Mouse (Mus musculus) testis, adult 2 months (tissue): ENCODE data around the gene Ptprz1. TPM values are rescaled to one million over a fixed set of nuclear protein-coding genes. Genes with fewer than 3 reads are reported as not detected.

Source experiments
- H3K27ac ChIP-seq: fragments of 200-500 bp; 2 replicates; pipeline ENCODE4 v1.5.1; 2012; ENCODE audit warnings: low read depth, low read length; ENCODE audit not compliant: control insufficient read depth, insufficient read depth
- H3K27me3 ChIP-seq: fragments of 200-500 bp; 2 replicates; pipeline ENCODE4 v1.6.1; 2012; ENCODE audit warnings: mild to moderate bottlenecking, low read length, moderate library complexity; ENCODE audit not compliant: control insufficient read depth, insufficient read depth
- H3K36me3 ChIP-seq: fragments of 200-500 bp; 2 replicates; pipeline ENCODE4 v1.6.1; 2012; ENCODE audit warnings: mild to moderate bottlenecking, low read length; ENCODE audit not compliant: control insufficient read depth, insufficient read depth
- H3K4me1 ChIP-seq: fragments of 200-500 bp; 2 replicates; pipeline ENCODE4 v1.6.1; 2012; ENCODE audit warnings: low read length; ENCODE audit not compliant: control insufficient read depth, insufficient read depth
- H3K4me3 ChIP-seq: fragments of 200-500 bp; 2 replicates; pipeline ENCODE4 v1.5.1; 2012; ENCODE audit warnings: low read depth, mild to moderate bottlenecking, low read length, moderate library complexity, mixed read lengths; ENCODE audit not compliant: control insufficient read depth
- CTCF ChIP-seq: fragments of 200-500 bp; IDR thresholded peaks from 2 replicates; pipeline ENCODE4 v1.5.1; 2012; ENCODE audit warnings: low read depth, mild to moderate bottlenecking, inconsistent platforms, low read length, moderate library complexity; ENCODE audit not compliant: control insufficient read depth, insufficient read depth, insufficient replicate concordance
- POLR2A ChIP-seq: fragments of 200-500 bp; IDR thresholded peaks from 2 replicates; pipeline ENCODE4 v1.6.1; 2012; ENCODE audit warnings: low read depth, mild to moderate bottlenecking, inconsistent platforms, low read length, moderate library complexity; ENCODE audit not compliant: control insufficient read depth
- polyA plus RNA-seq: library from polyadenylated mRNA; depleted of rRNA; stranded (reverse); fragments of >200 nt; gene quantifications from 2 replicates; pipeline ENCODE4 v1.2.3, GENCODE M21; 2012

Gene Ptprz1
- polyA plus RNA-seq, 1 experiment: 0.02 TPM

DNA sequence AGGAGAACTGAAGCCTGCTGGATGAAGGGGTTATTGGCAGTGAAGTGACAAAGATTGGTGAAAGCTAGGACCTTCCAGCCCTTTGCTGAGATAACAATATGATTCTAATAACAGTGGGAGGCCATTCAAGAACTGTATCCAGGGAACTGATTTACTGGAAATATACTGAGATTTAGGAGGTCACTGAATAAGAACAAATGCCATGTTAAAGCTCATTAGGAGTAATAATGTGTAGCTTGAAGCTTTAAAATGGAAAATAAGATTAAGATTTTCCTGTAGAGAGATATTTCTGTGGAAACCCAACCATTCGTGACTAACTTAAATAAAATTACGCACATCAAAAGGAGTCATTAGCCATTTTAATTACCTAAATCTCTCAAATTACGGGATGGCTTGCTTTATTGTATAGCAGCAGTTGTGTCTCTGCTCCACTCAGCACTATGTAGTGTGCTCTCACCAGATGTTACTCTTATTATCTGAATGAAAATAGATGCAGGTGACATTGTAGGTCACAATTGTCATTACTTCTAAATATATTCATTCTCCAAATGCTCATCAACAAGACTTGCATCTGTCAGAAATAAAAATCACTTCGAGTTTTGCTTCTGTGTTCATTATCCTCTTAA lies 139.8 kb downstream of the Ptprz1 start:
- TF ChIP-seq CTCF: no peak
- no peak for TF ChIP-seq POLR2A
- Histone ChIP-seq H3K36me3 (no peaks in the 10 kb centered on the region), H3K27ac (no peak overlapping the region), H3K4me3 (no peak overlapping the region), H3K4me1 (no peaks in the 10 kb centered on the region), H3K27me3 (no peaks in the 10 kb centered on the region)

GRCm38 (mm10) chr6:23028251-23028650 lies 152.9 kb downstream of the Ptprz1 start:
- no peak overlapping the region for H3K27ac ChIP-seq
- TF ChIP-seq POLR2A: no peak
- no peak for TF ChIP-seq CTCF
- H3K4me3 ChIP-seq: no peak overlapping the region
- H3K27me3 ChIP-seq: no peaks in the 10 kb centered on the region
- H3K4me1 ChIP-seq: no peaks in the 10 kb centered on the region
- H3K36me3 ChIP-seq: no peaks in the 10 kb centered on the region

GRCm38 (mm10) chr6:23048836-23049235 lies 173.5 kb downstream of the Ptprz1 start:
- Histone ChIP-seq H3K4me1 (no peaks in the 10 kb centered on the region), H3K4me3 (no peak overlapping the region), H3K27me3 (no peaks in the 10 kb centered on the region), H3K27ac (no peak overlapping the region), H3K36me3 (no peaks in the 10 kb centered on the region)
- TF ChIP-seq POLR2A (no peak), CTCF (no peak)

DNA sequence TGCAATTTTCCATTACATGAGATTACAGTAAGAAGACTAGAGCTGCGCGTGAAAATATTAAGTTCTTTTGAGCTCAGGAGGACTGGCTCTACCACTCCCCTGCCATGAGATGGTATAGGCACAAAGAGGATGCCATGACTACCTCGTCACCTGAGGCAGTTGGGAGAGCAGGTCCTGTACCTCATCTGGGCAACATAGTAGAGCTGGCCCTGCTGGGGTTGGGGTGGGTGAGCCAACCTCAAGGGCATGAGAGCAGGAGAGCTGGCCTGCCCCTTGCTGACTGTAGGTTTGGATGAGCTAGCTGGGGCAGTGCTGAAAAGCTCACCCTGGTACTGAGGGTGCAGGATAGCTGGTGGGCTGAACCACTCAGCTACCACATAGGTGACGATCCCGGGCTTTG lies 180.4 kb downstream of the Ptprz1 start:
- Histone ChIP-seq H3K4me3 (no peak overlapping the region), H3K27ac (no peak overlapping the region), H3K4me1 (no peaks in the 10 kb centered on the region), H3K27me3 (no peaks in the 10 kb centered on the region), H3K36me3 (no peaks in the 10 kb centered on the region)
- no peak for TF ChIP-seq POLR2A
- no peak for TF ChIP-seq CTCF

- Histone ChIP-seq H3K27me3 (no peaks in the 10 kb centered on the region), H3K27ac (no peak overlapping the region), H3K4me3 (no peak overlapping the region), H3K36me3 (no peaks in the 10 kb centered on the region), H3K4me1 (no peaks in the 10 kb centered on the region)
- TF ChIP-seq CTCF (no peak), POLR2A (no peak)
Observed at GRCm38 (mm10) chr6:23076060-23076459, 200.8 kb downstream of the Ptprz1 start.

DNA sequence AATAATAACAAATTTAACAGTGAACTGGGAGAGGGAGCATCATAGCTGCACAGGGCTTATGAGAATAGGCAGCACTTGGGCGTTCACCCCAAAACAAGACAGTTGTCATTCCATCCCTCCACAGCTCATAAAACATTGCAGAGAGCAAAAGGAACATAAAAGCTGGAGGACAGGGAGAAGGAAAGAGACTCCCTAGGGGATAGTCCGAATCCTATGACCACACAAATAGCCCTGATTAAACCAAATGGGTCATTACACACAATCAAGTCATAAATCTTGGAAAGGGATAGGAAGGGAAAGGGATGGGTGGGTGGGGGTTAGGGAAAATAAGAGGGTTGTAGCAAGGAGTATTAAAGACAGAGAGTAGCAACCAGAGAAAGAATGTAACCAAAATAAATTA lies 203.0 kb downstream of the Ptprz1 start:
- TF ChIP-seq CTCF: no peak
- TF ChIP-seq POLR2A: no peak

DNA sequence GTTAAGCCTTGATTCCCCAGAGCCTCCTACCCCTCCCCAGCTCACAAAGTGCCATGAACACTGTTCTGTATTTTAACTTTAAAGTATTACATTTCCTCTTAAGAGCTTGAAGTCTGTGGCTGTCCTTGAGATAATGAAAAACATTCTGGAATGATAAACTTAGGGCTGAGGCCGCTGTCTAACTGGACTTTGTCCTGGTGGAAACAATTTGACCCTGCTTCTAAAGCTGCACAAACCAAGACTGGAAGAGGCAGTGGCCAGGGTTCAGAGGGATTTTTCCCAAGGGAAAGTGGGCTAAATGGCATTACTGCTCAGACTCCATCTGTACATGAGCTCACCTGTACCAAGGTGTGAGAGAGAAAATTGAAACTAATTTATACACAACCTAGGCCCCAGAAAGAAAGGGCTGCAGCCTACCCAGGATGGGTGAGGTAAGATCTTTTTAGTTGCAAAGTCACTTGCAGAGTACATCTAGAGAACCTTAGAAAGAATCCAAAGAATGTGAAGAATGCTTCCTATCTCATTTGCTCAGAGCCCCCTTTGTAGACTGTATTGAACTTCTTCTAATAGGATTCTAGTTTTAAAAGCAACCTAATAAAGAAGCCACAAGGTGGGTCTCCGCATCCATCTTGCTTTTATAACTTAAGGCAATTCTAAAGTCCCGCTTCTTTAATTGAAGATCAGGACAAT lies 204.8 kb downstream of the Ptprz1 start:
- TF ChIP-seq CTCF (no peak), POLR2A (no peak)
- no peaks in the 10 kb centered on the region for H3K27me3 ChIP-seq
- no peaks in the 10 kb centered on the region for H3K4me1 ChIP-seq
- H3K4me3 ChIP-seq: no peak overlapping the region
- no peaks in the 10 kb centered on the region for H3K36me3 ChIP-seq
- H3K27ac ChIP-seq: no peak overlapping the region

More for the DNA sequence above, 203.0 kb downstream of the Ptprz1 start:
- H3K27ac ChIP-seq: no peak overlapping the region
- H3K36me3 ChIP-seq: no peaks in the 10 kb centered on the region
- no peak overlapping the region for H3K4me3 ChIP-seq
- H3K4me1 ChIP-seq: no peaks in the 10 kb centered on the region
- H3K27me3 ChIP-seq: no peaks in the 10 kb centered on the region
